Mouse (Mus musculus) small intestine, adult 10 weeks (tissue): ENCODE data around the gene Ppard. TPM values are rescaled to one million over a fixed set of nuclear protein-coding genes. Genes with fewer than 3 reads are reported as not detected.

Experiments used
- polyA plus RNA-seq: library from polyadenylated mRNA; stranded (reverse); fragments of 350-450 nt; fragmentation: Illumina TruSeq; extraction: RNeasy Lipid Tissue Mini Kit (QIAGEN cat#74804); gene quantifications from one replicate; pipeline ENCODE4 v1.2.3, GENCODE M21; 2014; ENCODE audit warnings: low replicate concordance

The Ppard gene
- 3.7 TPM for polyA plus RNA-seq

DNA sequence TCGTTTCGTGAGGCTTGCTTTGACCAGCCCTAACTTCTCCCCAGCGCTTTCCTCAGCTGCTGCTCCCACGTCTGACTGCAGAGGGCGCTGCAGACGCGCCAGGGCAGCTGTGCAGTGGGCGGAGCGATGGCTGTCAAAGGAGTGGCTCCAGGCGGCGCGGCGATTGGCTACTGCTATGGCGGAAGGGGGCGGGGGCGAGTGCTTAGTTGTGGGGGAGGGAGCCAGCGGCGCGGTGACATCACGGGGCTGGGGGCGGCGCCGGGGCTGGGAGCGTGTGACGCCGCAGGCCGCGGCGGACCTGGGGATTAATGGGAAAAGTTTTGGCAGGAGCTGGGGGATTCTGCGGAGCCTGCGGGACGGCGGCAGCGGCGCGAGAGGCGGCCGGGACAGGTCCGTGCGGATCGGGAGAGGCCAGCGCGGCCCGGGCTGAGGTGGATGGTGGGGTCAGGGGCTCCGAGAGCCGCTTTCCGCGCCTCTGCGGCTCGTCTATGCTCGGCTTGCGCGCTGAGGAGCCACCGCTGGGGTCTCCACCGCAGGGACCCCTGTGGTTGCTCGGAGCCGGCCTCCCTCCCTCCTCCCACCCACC, at the start of gene Ppard:
Ppard (plus strand) TSS at position 226 of the 586 bp plus-strand sequence.

DNA sequence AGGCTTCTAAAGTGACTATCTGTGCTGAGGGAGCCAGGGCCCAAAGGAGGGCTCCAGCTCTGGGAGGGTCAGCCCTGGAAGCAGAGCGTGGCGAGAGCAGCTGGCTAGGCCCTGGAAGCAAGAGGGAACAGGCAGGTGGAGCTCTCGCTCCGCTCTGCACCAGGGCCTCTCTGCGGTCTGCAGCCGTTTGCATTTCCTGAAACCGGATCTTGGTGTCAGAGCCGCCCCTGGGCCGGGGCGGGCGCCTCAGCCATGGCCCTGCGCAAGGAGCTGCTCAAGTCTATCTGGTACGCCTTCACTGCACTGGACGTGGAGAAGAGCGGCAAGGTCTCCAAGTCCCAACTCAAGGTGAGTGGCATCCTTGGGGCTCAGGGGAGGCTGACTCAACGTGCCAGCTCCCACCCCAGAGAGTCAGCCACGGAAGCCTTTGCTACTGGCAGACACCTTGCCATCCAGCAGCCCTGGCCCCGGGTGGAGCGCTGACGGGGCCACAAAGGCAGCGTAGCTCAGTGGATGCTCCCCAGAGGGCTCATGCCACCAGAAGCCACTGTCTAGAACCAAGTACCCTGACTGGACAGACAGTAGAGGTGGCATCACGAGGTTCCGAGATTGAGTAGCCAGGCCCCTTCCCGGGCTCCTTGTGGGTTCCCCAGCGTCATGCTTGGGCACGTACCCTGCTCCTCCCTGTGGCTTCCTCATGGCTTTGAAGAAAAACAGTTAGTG, 24.7 kb upstream of the Ppard start, which contains the start of gene Def6:
Def6 (plus strand) TSS at position 188 of the 723 bp plus-strand sequence.

DNA sequence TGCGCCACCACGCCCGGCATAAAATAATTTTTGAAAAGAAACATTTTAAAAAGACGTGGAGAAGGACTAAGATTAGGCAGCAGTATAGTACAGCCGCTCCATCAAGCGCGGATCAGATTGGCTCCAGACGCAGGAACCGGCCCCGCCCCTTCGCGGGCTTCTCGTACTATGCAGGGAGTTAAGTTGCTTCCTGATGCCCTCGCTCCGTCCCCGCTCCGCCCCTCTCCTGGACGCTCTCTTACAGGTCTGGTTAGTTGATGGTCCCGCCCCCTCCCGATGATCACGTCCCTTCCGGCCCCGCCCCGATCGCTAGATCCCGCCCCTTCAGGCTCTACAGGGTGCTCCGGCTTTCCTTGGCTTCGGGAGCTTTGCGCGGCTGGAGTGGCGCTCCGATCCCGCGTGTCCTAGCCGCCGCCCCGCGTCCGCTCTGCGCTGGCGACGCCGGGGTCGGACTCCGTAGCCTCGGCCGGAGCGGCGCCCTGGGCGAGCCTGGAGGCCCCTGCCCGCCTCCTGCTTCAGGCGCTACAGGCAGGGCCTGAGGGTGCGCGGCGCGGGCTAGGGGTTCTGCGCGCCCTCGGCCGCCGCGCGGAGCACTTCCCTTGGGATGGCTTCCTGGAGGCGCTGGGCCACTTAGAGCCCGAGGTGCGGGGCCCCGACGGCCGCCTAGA, 80.8 kb downstream of the Ppard start, which contains the start of gene Fance:
Fance (plus strand) TSS at position 308 of the 668 bp plus-strand sequence.

DNA sequence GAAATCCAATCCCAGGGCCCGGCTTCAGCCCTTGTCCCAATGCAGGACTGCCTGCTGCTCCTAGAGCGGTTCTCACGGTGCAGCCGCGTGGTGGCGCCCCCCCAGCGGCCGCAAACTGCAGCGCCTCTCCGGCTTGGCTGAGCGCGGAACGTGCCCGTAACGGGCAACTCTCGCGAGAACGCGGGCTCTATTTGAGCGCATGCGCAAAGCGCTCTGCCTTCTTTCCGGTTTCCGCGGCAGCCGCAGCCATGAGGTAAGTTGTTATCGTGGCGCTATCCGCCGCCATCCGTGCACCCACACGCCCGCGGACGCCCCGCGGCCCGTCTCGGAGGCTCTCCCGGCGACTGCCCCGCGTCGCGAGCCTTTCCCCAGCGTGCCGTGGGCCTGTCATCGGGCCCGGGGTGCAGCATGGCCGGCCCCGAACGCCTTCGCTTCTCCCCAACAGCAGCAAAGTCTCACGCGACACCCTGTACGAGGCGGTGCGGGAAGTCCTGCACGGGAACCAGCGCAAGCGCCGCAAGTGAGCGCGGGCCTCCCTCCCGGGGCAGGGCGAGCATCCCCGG, 95.9 kb downstream of the Ppard start, which contains the start of gene Rpl10a:
Rpl10a (plus strand) TSS at position 106 of the 563 bp plus-strand sequence.

DNA sequence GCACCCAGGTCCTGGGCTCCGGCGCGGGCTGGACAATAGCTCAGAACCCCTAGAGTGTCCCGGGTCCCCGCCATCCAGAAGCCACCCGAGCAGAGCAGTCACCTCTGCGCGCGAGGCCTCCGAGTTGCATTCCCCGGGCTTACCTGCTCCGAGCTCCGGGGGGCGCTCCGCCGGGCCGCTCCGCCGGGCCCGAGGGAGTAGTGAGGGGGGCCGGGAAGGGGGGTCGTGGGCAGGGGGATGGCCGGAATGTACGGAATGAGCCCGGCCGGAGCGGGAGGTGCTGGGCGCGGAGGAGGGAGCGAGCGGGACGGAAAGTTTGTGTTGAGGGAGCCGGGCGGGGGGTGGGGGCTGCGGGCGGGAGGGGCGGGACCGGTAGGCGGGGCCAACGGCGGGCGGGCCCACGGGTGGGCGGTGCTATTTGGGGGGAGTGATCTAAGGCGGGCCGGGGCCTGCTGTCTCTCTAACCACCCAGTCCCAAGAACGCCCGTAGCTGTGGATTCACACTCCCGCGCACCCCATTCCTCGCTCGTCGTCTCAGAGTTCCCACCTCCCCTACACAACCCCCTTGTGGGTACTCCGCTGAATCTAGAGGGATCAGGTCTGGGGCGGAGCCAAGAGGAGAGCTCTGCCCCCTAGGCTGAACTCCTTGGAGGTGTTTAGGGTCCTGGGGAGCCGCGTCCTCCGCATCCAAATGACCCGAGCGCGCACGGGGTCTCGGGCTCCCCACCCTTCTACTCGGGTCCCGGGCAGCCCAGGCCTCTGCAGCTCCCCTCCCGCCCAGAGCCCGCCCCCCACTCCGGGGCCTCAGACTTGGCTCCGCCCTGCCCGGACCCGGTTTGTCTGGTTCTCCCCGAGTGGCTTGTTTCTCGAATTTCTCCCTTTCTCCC, 118.2 kb downstream of the Ppard start, which contains the start of gene Tead3:
Tead3 (minus strand) TSS at position 352 of the 887 bp plus-strand sequence.

Other genes with a start within 250 kb of the Ppard start
- not detected for gene Tcp11, start 152.1 kb upstream of the Ppard start, polyA plus RNA-seq
- 0.15 TPM for gene Scube3, start 90.6 kb upstream of the Ppard start, polyA plus RNA-seq
- gene Zfp523, start 55.6 kb upstream of the Ppard start, polyA plus RNA-seq, result 0.22 TPM
- gene Def6, start 24.9 kb upstream of the Ppard start, polyA plus RNA-seq, result not detected
- not detected for gene Fance, start 80.8 kb downstream of the Ppard start, polyA plus RNA-seq
- gene Rpl10a, start 95.8 kb downstream of the Ppard start, polyA plus RNA-seq, result 55.5 TPM
- gene Tead3, start 118.1 kb downstream of the Ppard start, polyA plus RNA-seq, result 0.41 TPM
- not detected for gene Tulp1, start 132.5 kb downstream of the Ppard start, polyA plus RNA-seq